Mouse (Mus musculus) lung, embryonic 14.5 days (tissue): ENCODE measurements around the gene Hspa1l. TPM values are rescaled to one million over a fixed set of nuclear protein-coding genes. Genes with fewer than 3 reads are reported as not detected.
A peak's percentile ranks its signal among the peaks of the same experiment; 100 is the strongest.

Experiments used
- ATAC-seq: fragments of 200-750 bp; cut with Nextera tagmentation; 2 replicates; pipeline ENCODE4 v1.8.0; 2017; ENCODE audit warnings: mild to moderate bottlenecking, moderate TSS enrichment, moderate library complexity; ENCODE audit not compliant: insufficient read depth
- DNase-seq: peaks from one replicate; pipeline ENCODE4 v3.0.0-alpha.2; 2015
- H3K27ac ChIP-seq: fragments of 300-500 bp; sonication (generic); 2 replicates; pipeline ENCODE4 v1.5.1; 2014; ENCODE audit warnings: low read depth, mild to moderate bottlenecking, moderate library complexity
- H3K27me3 ChIP-seq: fragments of 300-500 bp; sonication (generic); 2 replicates; pipeline ENCODE4 v1.6.1; 2014; ENCODE audit warnings: low read length, control low read depth; ENCODE audit not compliant: insufficient read depth
- H3K36me3 ChIP-seq: fragments of 300-500 bp; sonication (generic); 2 replicates; pipeline ENCODE4 v1.6.1; 2014; ENCODE audit warnings: control low read depth; ENCODE audit not compliant: insufficient read depth
- H3K4me1 ChIP-seq: fragments of 300-500 bp; sonication (generic); 2 replicates; pipeline ENCODE4 v1.6.1; 2014; ENCODE audit warnings: antibody characterized with exemption, control low read depth; ENCODE audit not compliant: insufficient read depth
- H3K4me2 ChIP-seq: fragments of 300-500 bp; sonication (generic); 2 replicates; pipeline ENCODE4 v1.6.1; 2014; ENCODE audit warnings: mild to moderate bottlenecking
- H3K4me3 ChIP-seq: fragments of 300-500 bp; sonication (generic); 2 replicates; pipeline ENCODE4 v1.5.1; 2014; ENCODE audit warnings: low read depth, low read length
- H3K9ac ChIP-seq: fragments of 300-500 bp; sonication (generic); 2 replicates; pipeline ENCODE4 v1.6.1; 2014
- H3K9me3 ChIP-seq: fragments of 300-500 bp; sonication (generic); 2 replicates; pipeline ENCODE4 v1.6.1; 2016; ENCODE audit warnings: low read depth, low read length, control low read depth
- CTCF ChIP-seq: IDR thresholded peaks from 2 replicates; pipeline ENCODE4 v1.5.1; 2016; ENCODE audit warnings: antibody characterized with exemption, low read depth
- WGBS: fragments of 180-500 bp; shearing (Covaris S2); extraction: QIAGEN DNeasy Blood & Tissue Kit; methylation state at CpG from one replicate; pipeline ENCODE4 v1.1.7; 2014; 5-methylcytosine and 5-hydroxymethylcytosine counted together
- polyA plus RNA-seq: library from polyadenylated mRNA; unstranded; fragments of >200 nt; fragmentation: Nextera tagmentation; extraction: Ambion mirVana; gene quantifications from 2 replicates; pipeline ENCODE4 v1.2.1, GENCODE M21; 2014

The Hspa1l gene
- polyA plus RNA-seq, 1 experiment from 2014 or later: 0.83 TPM

- H3K27me3 ChIP-seq: no peaks in the 10 kb centered on the region
- ATAC-seq (no peak), DNase-seq (no peak)
- H3K4me3 ChIP-seq: no peak overlapping the region
- TF ChIP-seq CTCF: no peak
- 72% methylated on average over 10 of the region's 10 CpGs for WGBS
- peaks cover 55% of the 10 kb centered on the region for H3K36me3 ChIP-seq
- no peak overlapping the region for H3K4me2 ChIP-seq
- no peaks in the 10 kb centered on the region for H3K9me3 ChIP-seq
- no peak overlapping the region for H3K27ac ChIP-seq
- H3K9ac ChIP-seq: no peak overlapping the region
- no peaks in the 10 kb centered on the region for H3K4me1 ChIP-seq
Measured at GRCm38 (mm10) chr17:35016791-35017705, 44.5 kb downstream of the Hspa1l start.

- H3K4me3 ChIP-seq: no peak overlapping the region
- DNase-seq: no peak
- H3K36me3 ChIP-seq: peaks cover 49% of the 10 kb centered on the region
- no peak for TF ChIP-seq CTCF
- H3K27me3 ChIP-seq: no peaks in the 10 kb centered on the region
- no peak overlapping the region for H3K27ac ChIP-seq
- no peaks in the 10 kb centered on the region for H3K4me1 ChIP-seq
- no peak overlapping the region for H3K4me2 ChIP-seq
- ATAC-seq: no peak
- WGBS: 66% methylated on average over 14 of the region's 14 CpGs
- H3K9ac ChIP-seq: no peak overlapping the region
- no peaks in the 10 kb centered on the region for H3K9me3 ChIP-seq
Measured at GRCm38 (mm10) chr17:35017706-35018030, 45.2 kb downstream of the Hspa1l start.

- Histone ChIP-seq H3K4me3 (no peak overlapping the region), H3K27ac (no peak overlapping the region), H3K36me3 (peaks cover 44% of the 10 kb centered on the region), H3K4me2 (no peak overlapping the region), H3K9ac (no peak overlapping the region), H3K27me3 (no peaks in the 10 kb centered on the region), H3K9me3 (no peaks in the 10 kb centered on the region), H3K4me1 (no peaks in the 10 kb centered on the region)
- no peak for ATAC-seq
- DNase-seq: no peak
- no peak for TF ChIP-seq CTCF
- 70% methylated on average over 3 of the region's 3 CpGs for WGBS
Measured at GRCm38 (mm10) chr17:35018171-35018570, 45.7 kb downstream of the Hspa1l start.

GRCm38 (mm10) chr17:35019894-35020293 is 47.4 kb downstream of the Hspa1l start:
- WGBS: 68% methylated on average over 11 of the region's 11 CpGs
- TF ChIP-seq CTCF: no peak

GRCm38 (mm10) chr17:35020551-35020950 is 48.0 kb downstream of the Hspa1l start:
- no peak for ATAC-seq
- Histone ChIP-seq H3K9ac (no peak overlapping the region), H3K4me2 (no peak overlapping the region), H3K9me3 (no peaks in the 10 kb centered on the region), H3K27ac (no peak overlapping the region), H3K36me3 (peaks cover 20% of the 10 kb centered on the region), H3K27me3 (no peaks in the 10 kb centered on the region), H3K4me3 (no peak overlapping the region), H3K4me1 (no peaks in the 10 kb centered on the region)
- no peak for TF ChIP-seq CTCF
- WGBS: 85% methylated on average over 8 of the region's 8 CpGs
- DNase-seq: no peak

More at GRCm38 (mm10) chr17:35019894-35020293, 47.4 kb downstream of the Hspa1l start:
- Histone ChIP-seq H3K4me3 (no peak overlapping the region), H3K9me3 (no peaks in the 10 kb centered on the region), H3K27ac (no peak overlapping the region), H3K27me3 (no peaks in the 10 kb centered on the region), H3K4me1 (no peaks in the 10 kb centered on the region), H3K9ac (no peak overlapping the region), H3K4me2 (no peak overlapping the region), H3K36me3 (peaks cover 26% of the 10 kb centered on the region)
- no peak for ATAC-seq
- no peak for DNase-seq

- TF ChIP-seq CTCF: peak; percentile 100
- 8% methylated on average over 17 of the region's 17 CpGs for WGBS
- no peaks in the 10 kb centered on the region for H3K9me3 ChIP-seq
- H3K4me1 ChIP-seq: peaks cover 4% of the 10 kb centered on the region; the same call in 1 of the 2 replicates
- DNase-seq: peak; percentile 90
- H3K27ac ChIP-seq: no peak overlapping the region
- H3K9ac ChIP-seq: no peak overlapping the region
- H3K36me3 ChIP-seq: peaks cover 13% of the 10 kb centered on the region
- no peaks in the 10 kb centered on the region for H3K27me3 ChIP-seq
- H3K4me2 ChIP-seq: peak overlapping the region; percentile 33
- no peak overlapping the region for H3K4me3 ChIP-seq
- peak; percentile 57 for ATAC-seq
Measured at GRCm38 (mm10) chr17:35021163-35021808, 48.8 kb downstream of the Hspa1l start.

GRCm38 (mm10) chr17:35021842-35022477 is 49.5 kb downstream of the Hspa1l start:
- Histone ChIP-seq H3K4me1 (peaks cover 4% of the 10 kb centered on the region; the same call in 1 of the 2 replicates), H3K27me3 (no peaks in the 10 kb centered on the region), H3K36me3 (peaks cover 8% of the 10 kb centered on the region; the same call in 1 of the 2 replicates), H3K4me3 (no peak overlapping the region), H3K9me3 (no peaks in the 10 kb centered on the region), H3K9ac (no peak overlapping the region), H3K4me2 (no peak overlapping the region), H3K27ac (no peak overlapping the region)
- WGBS: 30% methylated on average over 6 of the region's 6 CpGs
- ATAC-seq: peak; percentile 23; the same call in 1 of the 2 replicates
- no peak for TF ChIP-seq CTCF
- peak; percentile 26 for DNase-seq
